Mouse (Mus musculus): ENCODE measurements around the gene Zfp386. TPM values are rescaled to one million over a fixed set of nuclear protein-coding genes. Genes with fewer than 3 reads are reported as not detected.

Gene Zfp386
- total RNA-seq, 2 experiments from 2014 or later = 33.1 to 33.3 TPM

- no peak for DNase-seq
- intact Hi-C loops (cut with DNase I) = no loop called here
These were observed 39.6 kb downstream of the Zfp386 start for GRCm38 (mm10) chr12:116086951-116087600.

- intact Hi-C loops (cut with DNase I) = no loop called here
- no peak for DNase-seq
These were observed 42.3 kb downstream of the Zfp386 start for GRCm38 (mm10) chr12:116089836-116090235.

- DNase-seq = no peak
- intact Hi-C loops (cut with DNase I) = no loop called here
These were observed 47.4 kb downstream of the Zfp386 start for GRCm38 (mm10) chr12:116094765-116095555.

DNA sequence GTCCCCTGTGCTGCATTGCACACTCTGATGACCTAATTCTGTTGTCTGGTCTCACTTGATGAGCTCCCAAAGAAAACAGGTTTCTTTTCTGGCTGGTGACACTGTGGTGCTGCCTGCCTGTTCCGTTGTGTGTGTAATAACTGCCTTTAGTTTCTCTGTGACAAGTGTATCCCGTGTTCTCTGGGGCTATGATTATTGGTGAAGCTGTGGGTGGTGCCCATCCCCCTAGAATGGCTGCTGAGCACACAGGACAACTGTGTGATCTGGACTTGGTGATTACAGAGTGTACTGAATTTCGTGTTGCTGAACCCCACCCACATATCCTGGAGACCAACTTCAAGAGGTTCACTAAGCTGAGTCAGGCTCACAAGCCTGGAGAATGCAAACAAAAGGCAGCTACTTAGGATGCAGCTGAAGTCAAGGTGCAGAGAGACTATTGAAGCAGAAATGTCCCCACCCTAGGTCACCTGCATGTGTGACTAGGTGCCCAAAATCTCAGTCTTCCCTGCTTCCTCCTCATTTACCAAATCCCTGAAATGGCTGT lies 48.9 kb downstream of the Zfp386 start:
- intact Hi-C loops (cut with DNase I) = no loop called here
- DNase-seq = no peak

- no peak for DNase-seq
- intact Hi-C loops (cut with DNase I) = no loop called here
These were observed 49.6 kb downstream of the Zfp386 start for GRCm38 (mm10) chr12:116097166-116097565.

- no peak for DNase-seq
- intact Hi-C loops (cut with DNase I) = no loop called here
These were observed 54.4 kb downstream of the Zfp386 start for GRCm38 (mm10) chr12:116101945-116102344.

DNA sequence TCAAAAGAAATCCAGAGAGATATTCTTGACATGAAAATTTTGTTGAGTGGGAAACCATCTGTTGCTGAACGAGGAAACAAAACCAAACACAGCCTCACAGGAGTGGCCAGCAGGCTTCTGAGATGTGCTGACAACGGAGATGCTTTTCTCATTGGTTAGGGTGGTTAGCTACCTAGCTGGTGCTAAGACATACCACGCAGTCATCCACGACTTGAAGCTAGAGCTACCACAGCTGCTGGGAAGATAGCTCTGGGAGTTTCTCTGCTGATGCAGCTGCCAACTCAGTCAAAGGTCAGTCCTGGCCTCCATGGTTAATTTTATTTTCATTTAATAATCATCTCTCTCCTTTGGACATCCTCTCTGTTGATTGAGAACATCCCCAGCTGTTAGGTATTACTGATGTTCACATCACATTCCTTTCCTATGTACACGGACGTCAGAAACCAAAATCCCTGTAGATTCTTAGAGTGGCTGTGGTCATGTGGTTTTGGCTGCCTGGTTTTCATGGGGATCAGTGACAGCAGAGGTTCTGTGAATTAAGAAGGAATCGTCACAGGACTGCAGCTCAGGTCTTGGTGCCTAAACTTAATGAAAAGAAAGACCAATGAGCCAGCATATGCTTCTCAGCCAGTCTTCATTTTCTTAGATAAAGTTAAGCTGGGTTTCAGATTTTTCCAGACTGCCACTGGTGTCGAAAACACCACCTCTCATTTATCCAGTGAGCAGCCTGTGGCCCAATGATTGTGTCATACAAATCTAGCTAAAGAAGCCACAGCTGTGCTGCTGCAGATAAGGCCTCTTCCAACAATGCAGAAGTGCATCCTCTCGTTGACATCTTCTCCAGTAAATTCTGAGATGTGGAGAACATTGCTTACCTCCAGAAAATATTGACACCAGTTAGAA lies 62.2 kb downstream of the Zfp386 start:
- peak; percentile 52 to 61 for DNase-seq
- intact Hi-C loops (cut with DNase I) = no loop called here

DNA sequence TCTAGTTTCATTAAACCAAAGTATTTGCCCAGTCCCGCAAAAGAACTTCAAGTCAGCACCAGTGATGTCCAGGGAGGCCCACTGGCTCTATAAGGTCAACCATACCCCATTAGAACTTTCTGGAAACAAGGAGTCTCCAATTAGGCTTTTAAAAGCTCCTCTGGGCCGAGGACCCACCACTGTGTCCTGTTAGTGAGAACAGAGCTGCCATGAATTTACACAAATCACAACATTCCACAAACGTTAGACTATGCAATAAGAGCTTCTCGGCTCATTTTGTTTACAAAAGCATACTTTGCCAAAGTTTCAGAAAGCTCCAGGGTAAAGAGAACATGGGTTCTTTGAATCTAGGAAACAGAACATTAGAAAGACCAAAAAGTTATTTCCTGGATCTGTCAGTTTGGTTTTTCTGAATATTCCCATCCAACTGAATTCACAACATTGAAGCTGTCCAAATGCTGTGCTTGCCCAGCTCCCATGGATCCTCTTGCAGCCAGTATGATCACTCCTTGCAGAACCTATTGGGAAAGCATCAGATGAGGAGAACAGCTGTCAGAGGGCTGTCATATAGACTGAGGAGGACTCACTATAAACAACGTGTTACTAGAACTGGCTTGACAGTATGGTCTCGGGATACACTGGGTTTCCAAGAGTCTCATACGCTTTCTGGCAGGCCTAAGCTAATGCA lies 63.6 kb downstream of the Zfp386 start:
- intact Hi-C loops (cut with DNase I) = no loop called here
- peak in 1 of 2 experiments; percentile 12 for DNase-seq

Other genes starting within 250 kb of the Zfp386 start
- 1 to 10 TPM; 2.1 to 3.0 TPM for gene Vipr2, start 30.0 kb downstream of the Zfp386 start, total RNA-seq (2021)
- gene Wdr60, start 215.3 kb downstream of the Zfp386 start, total RNA-seq (2021) = 1 to 10 TPM; 2.6 to 3.3 TPM
- gene Gm11027, start 227.7 kb downstream of the Zfp386 start, total RNA-seq (2021) = not detected
- 10 to 100 TPM; 38.7 to 42.9 TPM for gene Esyt2, start 233.5 kb downstream of the Zfp386 start, total RNA-seq (2021)